Mouse (Mus musculus): Measurements from ENCODE around the gene Kat14.

GRCm38 (mm10) chr2:144410603-144411002, 41.8 kb downstream of the Kat14 start:
- TF ChIP-seq POLR2A (IDR thresholded peaks at IDR 0.05; ENCODE audit: low read depth, low read length) = no peak
- no peak for TF ChIP-seq CTCF (IDR thresholded peaks at IDR 0.05; ENCODE audit: borderline replicate concordance, insufficient read depth, low read length)
